Mouse (Mus musculus): ENCODE measurements around the gene Ston1. TPM values are rescaled to one million over a fixed set of nuclear protein-coding genes. Genes with fewer than 3 reads are reported as not detected.
A peak's percentile ranks its signal among the peaks of the same experiment; 100 is the strongest.

The Ston1 gene
- total RNA-seq, 2 experiments from 2014 or later, result 28.7 to 41.5 TPM

- DNase-seq, result no peak
Observed at GRCm38 (mm10) chr17:88625931-88626330, 28.4 kb downstream of the Ston1 start.

- no peak for DNase-seq
Observed at GRCm38 (mm10) chr17:88626347-88626811, 28.9 kb downstream of the Ston1 start.

GRCm38 (mm10) chr17:88627150-88627549 lies 29.7 kb downstream of the Ston1 start:
- peak in 1 of 2 experiments; percentile 21 for DNase-seq

GRCm38 (mm10) chr17:88628676-88629380 lies 31.3 kb downstream of the Ston1 start:
- DNase-seq, result peak; percentile 73 to 81

- DNase-seq, result peak in 1 of 2 experiments; percentile 25
Observed at GRCm38 (mm10) chr17:88629381-88629759, 31.9 kb downstream of the Ston1 start.

DNA sequence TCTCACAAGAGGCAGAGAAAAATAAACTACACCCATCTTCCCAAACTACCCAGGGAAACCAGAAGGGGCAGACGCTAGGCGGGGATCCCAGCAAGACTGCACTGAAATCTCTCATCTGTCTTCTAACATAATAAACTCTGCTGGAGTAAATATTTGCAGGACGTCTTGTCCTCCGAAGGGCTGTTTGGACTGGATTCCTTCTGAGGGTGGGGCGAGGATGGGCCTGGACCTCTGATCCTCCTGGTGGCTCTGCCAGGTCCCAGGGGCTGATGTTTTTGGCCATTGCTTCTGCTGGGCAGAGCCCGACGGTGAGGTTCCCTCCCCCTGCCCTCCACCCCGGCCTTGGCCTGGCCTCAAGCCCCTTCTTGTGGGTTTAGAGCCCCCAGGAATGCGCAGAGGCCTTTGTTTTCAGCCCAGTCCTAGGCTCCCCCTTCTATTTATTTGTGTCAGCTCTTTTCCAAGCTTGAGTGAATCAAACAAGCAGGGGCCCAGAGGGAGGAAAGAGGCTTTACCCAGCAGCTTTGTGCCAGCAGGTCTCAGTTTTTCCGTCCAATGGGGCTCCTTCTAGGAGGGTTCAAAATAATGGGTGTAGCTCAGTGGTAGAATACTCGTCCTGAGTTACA lies 32.6 kb downstream of the Ston1 start:
- DNase-seq, result peak in 1 of 2 experiments; percentile 29

DNA sequence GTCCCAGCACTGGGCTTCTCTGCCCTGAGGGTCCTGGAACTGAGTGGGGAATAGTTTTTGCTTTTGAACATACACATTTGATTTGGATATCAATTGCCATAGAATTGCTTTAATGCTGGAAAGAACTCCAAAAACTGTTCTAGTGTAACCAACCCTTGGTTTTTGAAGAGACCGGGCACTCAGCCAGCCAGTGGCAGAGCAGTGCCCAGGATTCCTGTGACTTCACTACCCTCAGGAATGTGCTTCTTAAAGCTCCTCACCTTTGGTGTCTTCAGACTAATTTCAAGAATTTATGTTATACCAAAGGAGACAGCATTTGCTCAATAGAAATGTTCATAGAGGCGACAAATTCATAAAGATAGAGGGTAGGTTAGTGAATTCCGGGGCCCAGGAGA lies 33.1 kb downstream of the Ston1 start:
- peak; percentile 61 to 75 for DNase-seq

DNA sequence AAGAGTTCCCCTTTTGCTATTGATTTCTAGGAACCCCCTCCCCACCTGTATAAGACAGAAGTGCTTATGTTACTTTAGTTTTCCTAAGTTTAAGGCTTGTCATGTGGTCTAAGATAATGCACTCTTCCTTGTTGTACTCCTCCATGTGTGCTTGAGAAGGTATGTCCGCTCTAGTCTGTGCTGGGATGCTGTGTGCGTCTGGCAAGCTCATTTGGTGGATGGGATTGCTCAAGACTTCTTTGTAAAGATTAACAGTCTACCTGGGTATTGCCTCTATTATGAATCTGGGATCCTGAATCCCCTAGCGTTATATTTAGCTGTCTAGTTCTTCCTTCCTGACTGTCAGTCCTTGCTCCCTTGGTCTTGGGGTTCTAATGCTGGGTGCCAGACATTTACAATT lies 35.1 kb downstream of the Ston1 start:
- DNase-seq, result no peak

DNA sequence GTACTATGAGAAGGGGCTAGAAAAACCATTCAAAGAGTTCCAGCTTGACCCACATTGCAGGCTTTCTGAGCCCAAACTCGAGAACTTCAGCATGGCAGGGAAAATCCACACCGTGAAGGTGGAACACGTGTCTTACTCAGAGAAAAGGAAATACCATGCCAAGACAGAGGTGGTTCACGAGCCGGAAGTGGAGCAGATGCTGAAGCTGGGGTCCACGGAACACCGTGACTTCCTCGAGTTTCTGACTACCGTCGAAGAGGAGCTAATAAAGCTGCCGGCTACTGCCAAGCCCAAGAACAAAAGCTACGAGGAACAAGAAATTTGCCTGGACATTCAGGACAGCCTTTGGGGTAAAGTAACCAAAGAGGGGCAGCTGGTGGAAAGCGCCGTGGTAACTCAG lies 38.6 kb downstream of the Ston1 start:
- DNase-seq, result no peak

DNA sequence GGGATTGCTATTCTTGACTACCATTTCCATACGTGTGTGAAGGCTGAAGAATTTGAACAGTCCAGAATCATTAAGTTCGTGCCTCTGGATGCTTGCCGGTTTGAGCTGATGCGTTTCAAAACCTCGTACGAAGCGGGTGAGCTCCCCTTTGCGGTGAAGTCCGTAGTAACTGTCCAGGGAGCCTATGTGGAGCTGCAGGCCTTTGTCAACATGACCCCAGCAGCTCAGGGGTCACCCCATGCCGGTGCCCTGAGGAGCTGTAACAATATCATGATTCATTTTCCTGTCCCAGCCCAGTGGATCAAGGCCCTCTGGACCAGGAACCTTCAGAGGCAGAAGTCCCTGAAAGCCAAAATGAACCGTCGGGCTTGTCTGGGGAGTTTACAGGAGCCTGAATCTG lies 39.1 kb downstream of the Ston1 start:
- peak; percentile 54 to 66 for DNase-seq

GRCm38 (mm10) chr17:88641012-88641411 lies 43.5 kb downstream of the Ston1 start:
- DNase-seq, result peak; percentile 71 to 82

DNA sequence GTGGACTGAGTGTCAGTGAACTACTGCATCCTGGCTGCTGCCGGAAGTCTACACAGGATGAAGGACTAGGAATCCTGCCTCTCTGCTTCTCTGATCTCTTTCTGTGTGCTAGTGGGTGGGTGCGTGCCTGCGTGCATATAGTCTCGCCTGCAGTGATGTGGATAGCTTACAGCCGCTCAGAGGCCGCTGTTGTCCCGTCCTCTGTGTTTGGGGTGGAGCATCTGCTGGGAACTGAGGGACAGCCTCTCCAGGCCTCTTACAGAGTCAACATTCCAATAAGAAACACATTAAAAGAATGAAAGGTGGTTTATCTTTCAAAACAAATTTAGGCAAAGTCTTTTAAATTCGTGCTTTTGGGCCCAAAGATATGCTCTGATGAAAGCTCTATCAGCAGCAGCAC lies 44.4 kb downstream of the Ston1 start:
- no peak for DNase-seq

DNA sequence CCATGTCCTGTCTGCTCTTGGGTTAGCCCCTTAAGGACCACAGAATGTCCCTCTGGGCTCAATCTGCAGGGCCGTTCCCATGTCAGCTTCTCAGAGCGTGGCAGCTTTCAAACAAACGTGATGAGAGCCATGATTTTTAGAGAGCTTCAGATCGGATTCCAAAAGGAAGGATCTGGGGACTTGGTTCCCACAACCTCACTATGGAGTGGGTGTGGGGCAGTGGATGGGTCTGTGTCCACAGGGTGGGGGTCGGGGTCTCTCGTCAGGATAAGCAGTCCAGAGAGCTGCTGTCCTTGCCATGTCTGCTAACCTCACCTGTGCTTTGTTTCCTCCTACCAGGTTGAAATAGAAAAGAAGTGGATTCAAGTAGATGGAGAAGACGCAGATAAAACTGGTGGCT lies 47.4 kb downstream of the Ston1 start:
- no peak for DNase-seq

GRCm38 (mm10) chr17:88645299-88645698 lies 47.8 kb downstream of the Ston1 start:
- DNase-seq, result no peak

- DNase-seq, result no peak
Observed at GRCm38 (mm10) chr17:88647149-88647548, 49.7 kb downstream of the Ston1 start.

DNA sequence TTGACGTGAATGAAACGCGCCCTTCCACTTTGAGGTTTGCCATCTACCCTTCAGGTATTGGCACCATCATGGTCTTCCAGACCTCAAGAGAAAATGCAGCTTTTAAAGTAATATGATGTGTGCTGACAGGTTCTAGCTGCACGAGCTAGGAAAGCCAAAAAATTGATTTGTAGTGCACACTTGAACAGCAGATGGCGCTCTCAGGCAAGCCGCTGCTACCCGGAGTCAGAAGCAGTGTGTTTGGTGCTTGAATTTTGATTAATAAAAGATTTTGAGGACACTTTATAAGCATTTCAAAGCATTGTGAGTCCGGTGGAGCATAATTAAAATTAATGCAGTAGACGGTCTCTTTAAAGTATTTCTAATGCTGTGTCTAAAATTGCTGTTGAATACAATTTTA lies 54.5 kb downstream of the Ston1 start:
- peak; percentile 68 to 76 for DNase-seq

- DNase-seq, result peak; percentile 82 to 85
Observed at GRCm38 (mm10) chr17:88652702-88653374, 55.4 kb downstream of the Ston1 start.

DNA sequence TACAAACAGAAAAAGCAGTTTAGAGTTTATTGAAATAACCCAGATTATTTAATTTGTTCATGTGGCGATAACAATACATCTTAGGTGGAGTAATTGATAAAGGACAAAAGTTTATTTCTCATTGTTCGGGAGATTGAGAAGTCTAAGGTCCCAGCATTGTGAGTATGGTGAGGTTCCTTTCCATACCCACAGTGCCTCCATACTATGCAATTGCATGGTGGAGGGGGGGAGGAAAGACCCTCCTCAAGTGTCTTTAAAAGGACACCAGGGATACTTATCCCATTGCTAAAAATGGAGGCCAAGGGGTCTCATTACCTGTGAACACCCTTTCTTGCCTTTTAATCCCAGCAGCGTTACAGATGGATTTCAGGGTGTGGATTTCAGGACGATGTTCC lies 55.9 kb downstream of the Ston1 start:
- DNase-seq, result no peak

GRCm38 (mm10) chr17:88658510-88658909 lies 61.0 kb downstream of the Ston1 start:
- DNase-seq, result peak; percentile 11 to 13

- no peak for DNase-seq
Observed at GRCm38 (mm10) chr17:88666076-88666475, 68.6 kb downstream of the Ston1 start.

- DNase-seq, result peak; percentile 66 to 67
Observed at GRCm38 (mm10) chr17:88668452-88668851, 71.0 kb downstream of the Ston1 start, which contains the start of gene Gtf2a1l. TSS of gene Gtf2a1l (plus strand) at chr17:88668660.

DNA sequence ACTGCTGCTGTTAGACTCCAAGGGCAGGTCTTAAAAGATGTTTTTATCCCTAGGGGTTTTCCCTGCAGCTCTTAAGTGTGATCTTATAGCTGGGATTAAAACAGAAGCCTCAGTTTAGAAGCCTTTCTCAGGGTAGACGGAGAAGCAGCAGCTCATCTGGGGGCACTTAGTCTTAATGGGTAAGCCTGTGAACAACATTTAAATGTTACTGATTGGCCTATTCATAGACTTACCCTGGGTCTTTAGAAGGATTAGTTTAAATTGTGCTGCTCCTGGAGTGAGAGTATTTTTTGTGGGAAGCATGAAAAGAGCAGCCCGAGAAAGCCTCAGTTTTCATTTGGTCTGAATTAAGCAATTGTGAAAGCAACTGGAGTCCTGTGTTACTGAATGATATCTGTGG lies 72.4 kb downstream of the Ston1 start:
- no peak for DNase-seq

DNA sequence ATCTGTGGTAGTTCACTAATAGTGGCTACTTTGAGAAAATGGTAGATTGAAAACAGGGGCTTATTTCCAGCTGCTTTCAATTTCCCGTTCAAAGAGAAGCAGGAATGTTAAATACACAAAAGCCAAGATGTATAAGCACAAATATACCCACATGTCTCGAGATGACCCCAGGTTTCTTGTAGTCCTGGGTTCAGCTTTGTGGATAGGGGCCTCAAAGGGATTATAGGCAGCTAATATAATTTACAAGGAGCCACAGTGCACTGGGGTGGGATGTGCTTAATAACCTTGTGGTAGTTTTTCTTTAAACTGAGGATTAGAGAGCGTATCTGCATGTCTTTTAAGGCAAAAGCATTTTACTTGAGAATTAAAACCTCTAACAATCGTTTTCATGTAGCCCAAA lies 73.3 kb downstream of the Ston1 start:
- DNase-seq, result no peak
